Mouse (Mus musculus): ENCODE measurements at regions not wholly inside any gene's neighbourhood (a gene's known extent, or its start where the extent isn't known, plus 50 kb on each side); places are given as distances from the start of the nearest gene placed in this dataset.
A peak's percentile ranks its signal among the peaks of the same experiment; 100 is the strongest.

- DNase-seq (ENCODE audit: low read depth) = no peak
Measured at GRCm38 (mm10) chrX:109502571-109502970, 306.0 kb downstream of the Gm6377 start.

GRCm38 (mm10) chrX:109552471-109552870 is 355.9 kb downstream of the Gm6377 start:
- no peak for DNase-seq (ENCODE audit: low read depth)

GRCm38 (mm10) chrX:109587360-109587759 is 390.8 kb downstream of the Gm6377 start:
- peak; percentile 6 for DNase-seq (ENCODE audit: low read depth)

- peak; percentile 46 for DNase-seq (ENCODE audit: low read depth)
Measured at GRCm38 (mm10) chrX:109626979-109627761, 430.6 kb downstream of the Gm6377 start.
